Mouse (Mus musculus): ENCODE results near the gene Ndufb8. TPM values are rescaled to one million over a fixed set of nuclear protein-coding genes. Genes with fewer than 3 reads are reported as not detected.
A peak's percentile ranks its signal among the peaks of the same experiment; 100 is the strongest.

The Ndufb8 gene
- 681 and 717 TPM in 2 replicates for polyA plus RNA-seq (2015; fragmentation: Nextera tagmentation; extraction: Ambion mirVana)

GRCm38 (mm10) chr19:44554861-44555590, at the start of gene Ndufb8:
Ndufb8 (minus strand) TSS chr19:44555440.
- TF ChIP-seq CTCF (IDR thresholded peaks at IDR 0.05; ENCODE audit: low read depth): no peak
- Histone ChIP-seq H3K27me3 (replicated peaks; ENCODE audit: control insufficient read depth, insufficient read depth, low read length) (no peaks in the 10 kb centered on the region), H3K9ac (ENCODE audit: low read depth, low read length) (peak within 1 kb of the TSS; percentile 92), H3K4me3 (ENCODE audit: low read depth, low read length) (peak within 1 kb of the TSS; percentile 76), H3K36me3 (ENCODE audit: control insufficient read depth, insufficient read depth) (peaks cover 27% of the 10 kb centered on the region), H3K4me1 (replicated peaks; ENCODE audit: control insufficient read depth, insufficient read depth, low read length) (no peaks in the 10 kb centered on the region), H3K9me3 (ENCODE audit: control insufficient read depth) (no peaks in the 10 kb centered on the region), H3K27ac (ENCODE audit: low read depth, low read length) (peak within 1 kb of the TSS; percentile 43), H3K4me2 (replicated peaks; ENCODE audit: low read depth) (peak within 1 kb of the TSS; percentile 79)
- ATAC-seq: peak; percentile 88
- WGBS: under 1% methylated on average over 50 of the region's 50 CpGs

- H3K4me3 ChIP-seq (ENCODE audit: low read depth, low read length): no peak overlapping the region
- no peak for ATAC-seq
- no peak overlapping the region for H3K4me2 ChIP-seq (replicated peaks; ENCODE audit: low read depth)
- 94% methylated on average over 14 of the region's 14 CpGs for WGBS
- H3K27ac ChIP-seq (ENCODE audit: low read depth, low read length): no peak overlapping the region
- H3K9ac ChIP-seq (ENCODE audit: low read depth, low read length): no peak overlapping the region
- H3K36me3 ChIP-seq (ENCODE audit: control insufficient read depth, insufficient read depth): no peaks in the 10 kb centered on the region
- no peaks in the 10 kb centered on the region for H3K9me3 ChIP-seq (ENCODE audit: control insufficient read depth)
- H3K4me1 ChIP-seq (replicated peaks; ENCODE audit: control insufficient read depth, insufficient read depth, low read length): no peaks in the 10 kb centered on the region
- TF ChIP-seq CTCF (IDR thresholded peaks at IDR 0.05; ENCODE audit: low read depth): no peak
- H3K27me3 ChIP-seq (replicated peaks; ENCODE audit: control insufficient read depth, insufficient read depth, low read length): no peaks in the 10 kb centered on the region
Observed at GRCm38 (mm10) chr19:44594180-44594579, 38.9 kb upstream of the Ndufb8 start.

- no peaks in the 10 kb centered on the region for H3K27me3 ChIP-seq (replicated peaks; ENCODE audit: control insufficient read depth, insufficient read depth, low read length)
- H3K36me3 ChIP-seq (ENCODE audit: control insufficient read depth, insufficient read depth): no peaks in the 10 kb centered on the region
- WGBS: 74% methylated on average over 6 of the region's 6 CpGs
- H3K27ac ChIP-seq (ENCODE audit: low read depth, low read length): no peak overlapping the region
- no peak for TF ChIP-seq CTCF (IDR thresholded peaks at IDR 0.05; ENCODE audit: low read depth)
- H3K4me1 ChIP-seq (replicated peaks; ENCODE audit: control insufficient read depth, insufficient read depth, low read length): no peaks in the 10 kb centered on the region
- no peaks in the 10 kb centered on the region for H3K9me3 ChIP-seq (ENCODE audit: control insufficient read depth)
- H3K4me2 ChIP-seq (replicated peaks; ENCODE audit: low read depth): no peak overlapping the region
- no peak overlapping the region for H3K4me3 ChIP-seq (ENCODE audit: low read depth, low read length)
- no peak overlapping the region for H3K9ac ChIP-seq (ENCODE audit: low read depth, low read length)
- no peak for ATAC-seq
Observed at GRCm38 (mm10) chr19:44591638-44592037, 36.4 kb upstream of the Ndufb8 start.

GRCm38 (mm10) chr19:44590992-44591391, 35.8 kb upstream of the Ndufb8 start:
- WGBS: 85% methylated on average over 18 of the region's 18 CpGs
- TF ChIP-seq CTCF (IDR thresholded peaks at IDR 0.05; ENCODE audit: low read depth): no peak

GRCm38 (mm10) chr19:44589591-44590223, 34.5 kb upstream of the Ndufb8 start:
- Histone ChIP-seq H3K27me3 (replicated peaks; ENCODE audit: control insufficient read depth, insufficient read depth, low read length) (0 out of 2 replicates have a peak, but pooled peaks cover 4% of the 10 kb centered on the region), H3K27ac (ENCODE audit: low read depth, low read length) (no peak overlapping the region), H3K36me3 (ENCODE audit: control insufficient read depth, insufficient read depth) (no peaks in the 10 kb centered on the region), H3K4me1 (replicated peaks; ENCODE audit: control insufficient read depth, insufficient read depth, low read length) (no peaks in the 10 kb centered on the region), H3K4me3 (ENCODE audit: low read depth, low read length) (no peak overlapping the region), H3K9me3 (ENCODE audit: control insufficient read depth) (no peaks in the 10 kb centered on the region), H3K4me2 (replicated peaks; ENCODE audit: low read depth) (0 out of 2 replicates have a peak overlapping the region, but pooled peaks have one; percentile 9), H3K9ac (ENCODE audit: low read depth, low read length) (no peak overlapping the region)
- 26% methylated on average over 7 of the region's 7 CpGs for WGBS
- ATAC-seq: peak; percentile 56
- TF ChIP-seq CTCF (IDR thresholded peaks at IDR 0.05; ENCODE audit: low read depth): no peak

More at GRCm38 (mm10) chr19:44590992-44591391, 35.8 kb upstream of the Ndufb8 start:
- Histone ChIP-seq H3K4me2 (replicated peaks; ENCODE audit: low read depth) (no peak overlapping the region), H3K27ac (ENCODE audit: low read depth, low read length) (no peak overlapping the region), H3K4me1 (replicated peaks; ENCODE audit: control insufficient read depth, insufficient read depth, low read length) (no peaks in the 10 kb centered on the region), H3K9ac (ENCODE audit: low read depth, low read length) (no peak overlapping the region), H3K9me3 (ENCODE audit: control insufficient read depth) (no peaks in the 10 kb centered on the region), H3K4me3 (ENCODE audit: low read depth, low read length) (no peak overlapping the region), H3K27me3 (replicated peaks; ENCODE audit: control insufficient read depth, insufficient read depth, low read length) (no peaks in the 10 kb centered on the region), H3K36me3 (ENCODE audit: control insufficient read depth, insufficient read depth) (no peaks in the 10 kb centered on the region)
- no peak for ATAC-seq

GRCm38 (mm10) chr19:44588036-44588435, 32.8 kb upstream of the Ndufb8 start:
- ATAC-seq: no peak
- 49% methylated on average over 4 of the region's 4 CpGs for WGBS

More at GRCm38 (mm10) chr19:44588036-44588435, 32.8 kb upstream of the Ndufb8 start:
- Histone ChIP-seq H3K27ac (ENCODE audit: low read depth, low read length) (no peak overlapping the region), H3K27me3 (replicated peaks; ENCODE audit: control insufficient read depth, insufficient read depth, low read length) (0 out of 2 replicates have a peak, but pooled peaks cover 4% of the 10 kb centered on the region), H3K4me2 (replicated peaks; ENCODE audit: low read depth) (no peak overlapping the region), H3K9ac (ENCODE audit: low read depth, low read length) (no peak overlapping the region), H3K9me3 (ENCODE audit: control insufficient read depth) (no peaks in the 10 kb centered on the region), H3K4me3 (ENCODE audit: low read depth, low read length) (no peak overlapping the region), H3K36me3 (ENCODE audit: control insufficient read depth, insufficient read depth) (no peaks in the 10 kb centered on the region), H3K4me1 (replicated peaks; ENCODE audit: control insufficient read depth, insufficient read depth, low read length) (no peaks in the 10 kb centered on the region)
- no peak for TF ChIP-seq CTCF (IDR thresholded peaks at IDR 0.05; ENCODE audit: low read depth)

Measured in intestine, postnatal 0 days (tissue).